Mouse (Mus musculus): ENCODE data around the gene Supt20. TPM values are rescaled to one million over a fixed set of nuclear protein-coding genes. Genes with fewer than 3 reads are reported as not detected.

The Supt20 gene
- polyA plus RNA-seq, 1 experiment from 2014 or later: 89.7 TPM

Other genes with a start within 250 kb of the Supt20 start
- gene Gm21958, start 21.5 kb downstream of the Supt20 start, polyA plus RNA-seq (2015; fragmentation: Nextera tagmentation; extraction: Ambion mirVana): 0.65 and 0.70 TPM in 2 replicates
- 138 and 140 TPM in 2 replicates for gene Exosc8, start 42.6 kb downstream of the Supt20 start, polyA plus RNA-seq (2015; fragmentation: Nextera tagmentation; extraction: Ambion mirVana)
- gene Alg5, start 42.7 kb downstream of the Supt20 start, polyA plus RNA-seq (2015; fragmentation: Nextera tagmentation; extraction: Ambion mirVana): 53.3 and 54.2 TPM in 2 replicates
- 1.6 and 2.0 TPM in 2 replicates for gene Smad9, start 62.8 kb downstream of the Supt20 start, polyA plus RNA-seq (2015; fragmentation: Nextera tagmentation; extraction: Ambion mirVana)
- 31.3 and 32.8 TPM in 2 replicates for gene Rfxap, start 115.0 kb downstream of the Supt20 start, polyA plus RNA-seq (2015; fragmentation: Nextera tagmentation; extraction: Ambion mirVana)
- gene Sertm1, start 223.1 kb downstream of the Supt20 start, polyA plus RNA-seq (2015; fragmentation: Nextera tagmentation; extraction: Ambion mirVana): not detected in 2 replicates